Mouse (Mus musculus) CH12.LX (cell line): ENCODE data around the gene Irs3. TPM values are rescaled to one million over a fixed set of nuclear protein-coding genes. Genes with fewer than 3 reads are reported as not detected.

Experiments used
- DNase-seq: peaks from one replicate; pipeline ENCODE4 v3.0.0-alpha.2; 2013; ENCODE audit errors: extremely low read depth
- H3K27ac ChIP-seq: 2 replicates; pipeline ENCODE4 v1.5.1; 2012; ENCODE audit warnings: low read depth, mild to moderate bottlenecking, control low read depth, moderate library complexity; ENCODE audit not compliant: insufficient read depth
- H3K27me3 ChIP-seq: replicated peaks from 2 replicates; pipeline ENCODE3; 2012; ENCODE audit warnings: inconsistent platforms
- H3K36me3 ChIP-seq, 2 experiments: replicated peaks in 1 of 2; 2 replicates each; pipeline versions ENCODE3 to v1.6.1; 2012; ENCODE audit warnings: inconsistent platforms in 1 of 2, low read length in 1 of 2, mild to moderate bottlenecking in 1 of 2, mixed read lengths in 1 of 2, moderate library complexity in 1 of 2; ENCODE audit not compliant: control insufficient read depth in 1 of 2, insufficient read depth in 1 of 2
- H3K4me1 ChIP-seq, 2 experiments: 2 replicates each; pipeline ENCODE4 v1.6.1; 2012; ENCODE audit warnings: inconsistent platforms in 1 of 2, moderate library complexity in 1 of 2; ENCODE audit not compliant: insufficient read depth in 2 of 2, control insufficient read depth in 1 of 2
- H3K4me2 ChIP-seq: 2 replicates; pipeline ENCODE4 v1.6.1; 2012; ENCODE audit warnings: low read depth, mild to moderate bottlenecking, control low read depth; ENCODE audit not compliant: poor library complexity, insufficient read depth, severe bottlenecking
- H3K4me3 ChIP-seq, 3 experiments: fragments of 150-350 bp in 1 of 3; sonication (generic) in 1 of 3; replicated peaks in 1 of 3; 2 replicates each; pipeline versions ENCODE3 to v1.5.1; 2011 to 2012; ENCODE audit warnings: low read depth in 2 of 3, low read length in 2 of 3, mild to moderate bottlenecking in 2 of 3, moderate library complexity in 2 of 3, control low read depth in 1 of 3, improper control_type of control experiment in 1 of 3, inconsistent platforms in 1 of 3, mixed read lengths in 1 of 3; ENCODE audit not compliant: poor library complexity in 1 of 3
- H3K79me2 ChIP-seq: replicated peaks from 2 replicates; pipeline ENCODE4 v1.6.1; 2012; ENCODE audit warnings: mild to moderate bottlenecking, moderate library complexity; ENCODE audit not compliant: control insufficient read depth, poor library complexity, insufficient read depth, severe bottlenecking; ENCODE audit errors: extremely low read depth
- H3K9ac ChIP-seq: 2 replicates; pipeline ENCODE4 v1.6.1; 2012; ENCODE audit warnings: low read depth, mild to moderate bottlenecking, control low read depth, moderate library complexity; ENCODE audit not compliant: insufficient read depth
- H3K9me3 ChIP-seq: replicated peaks from 2 replicates; pipeline ENCODE3; 2012; ENCODE audit warnings: low read length, inconsistent platforms, mixed read lengths
- BHLHE40 ChIP-seq: IDR thresholded peaks from 2 replicates; pipeline ENCODE4 v1.6.1; 2011; ENCODE audit warnings: mild to moderate bottlenecking, low read depth, low read length, improper control_type of control experiment
- CHD1 ChIP-seq: IDR thresholded peaks from 2 replicates; pipeline ENCODE4 v1.6.1; 2012; ENCODE audit warnings: low read depth, low read length, improper control_type of control experiment, inconsistent platforms
- E2F4 ChIP-seq: IDR thresholded peaks from 2 replicates; pipeline ENCODE4 v1.6.1; 2011; ENCODE audit warnings: low read depth, low read length, improper control_type of control experiment; ENCODE audit not compliant: insufficient replicate concordance
- ELF1 ChIP-seq: IDR thresholded peaks from 2 replicates; pipeline ENCODE4 v1.6.1; 2014; ENCODE audit warnings: low read depth, mild to moderate bottlenecking, inconsistent platforms, low read length, improper control_type of control experiment
- EP300 ChIP-seq: IDR thresholded peaks from 2 replicates; pipeline ENCODE4 v1.6.1; 2011; ENCODE audit warnings: low read length, improper control_type of control experiment
- IRF4 ChIP-seq: IDR thresholded peaks from 2 replicates; pipeline ENCODE4 v1.6.1; 2014; ENCODE audit warnings: low read depth, mild to moderate bottlenecking, inconsistent platforms, low read length, improper control_type of control experiment
- KAT2A ChIP-seq: IDR thresholded peaks from 2 replicates; pipeline ENCODE4 v1.6.1; 2012; ENCODE audit warnings: low read length, improper control_type of control experiment, inconsistent platforms; ENCODE audit not compliant: insufficient replicate concordance
- MAFK ChIP-seq: IDR thresholded peaks from 2 replicates; pipeline ENCODE4 v1.6.1; 2011; ENCODE audit warnings: low read length, improper control_type of control experiment; ENCODE audit not compliant: insufficient replicate concordance
- MAX ChIP-seq: IDR thresholded peaks from 2 replicates; pipeline ENCODE4 v1.6.1; 2011; ENCODE audit warnings: low read length, improper control_type of control experiment
- MEF2A ChIP-seq: IDR thresholded peaks from 2 replicates; pipeline ENCODE4 v1.6.1; 2014; ENCODE audit warnings: low read depth, mild to moderate bottlenecking, inconsistent platforms, low read length, improper control_type of control experiment, borderline replicate concordance
- MYC ChIP-seq: IDR thresholded peaks from 2 replicates; pipeline ENCODE4 v1.6.1; 2011; ENCODE audit warnings: low read depth, mild to moderate bottlenecking, improper control_type of control experiment, low read length
- NELFE ChIP-seq: IDR thresholded peaks from 2 replicates; pipeline ENCODE4 v1.6.1; 2011; ENCODE audit warnings: low read depth, low read length, improper control_type of control experiment
- PAX5 ChIP-seq: IDR thresholded peaks from 2 replicates; pipeline ENCODE4 v1.6.1; 2012; ENCODE audit warnings: low read length, inconsistent platforms, mixed read lengths
- POLR2A ChIP-seq: IDR thresholded peaks from 2 replicates; pipeline ENCODE4 v1.6.1; 2011; ENCODE audit warnings: low read depth, mild to moderate bottlenecking, improper control_type of control experiment, low read length
- POLR2AphosphoS2 ChIP-seq: IDR thresholded peaks from 2 replicates; pipeline ENCODE4 v1.6.1; 2011; ENCODE audit warnings: low read depth, low read length, improper control_type of control experiment
- RAD21 ChIP-seq: IDR thresholded peaks from 2 replicates; pipeline ENCODE4 v1.6.1; 2011; ENCODE audit warnings: low read depth, mild to moderate bottlenecking, low read length, improper control_type of control experiment, moderate library complexity
- RCOR1 ChIP-seq: conservative IDR thresholded peaks from 2 replicates; pipeline ENCODE4 v1.6.1; 2012; ENCODE audit warnings: low read depth, mild to moderate bottlenecking, inconsistent platforms, low read length, improper control_type of control experiment
- SIN3A ChIP-seq: IDR thresholded peaks from 2 replicates; pipeline ENCODE4 v1.6.1; 2012; ENCODE audit warnings: low read length, improper control_type of control experiment, inconsistent platforms
- TBP ChIP-seq: conservative IDR thresholded peaks from 2 replicates; pipeline ENCODE4 v1.6.1; 2011; ENCODE audit warnings: low read depth, low read length, improper control_type of control experiment
- TCF12 ChIP-seq: IDR thresholded peaks from 2 replicates; pipeline ENCODE4 v1.6.1; 2014; ENCODE audit warnings: low read depth, mild to moderate bottlenecking, inconsistent platforms, low read length, improper control_type of control experiment
- UBTF ChIP-seq: IDR thresholded peaks from 2 replicates; pipeline ENCODE4 v1.6.1; 2012; ENCODE audit warnings: low read depth, mild to moderate bottlenecking, inconsistent platforms, low read length, improper control_type of control experiment, moderate library complexity
- USF1 ChIP-seq: IDR thresholded peaks from 2 replicates; pipeline ENCODE4 v1.6.1; 2014; ENCODE audit warnings: low read depth, mild to moderate bottlenecking, inconsistent platforms, low read length, improper control_type of control experiment
- ZMIZ1 ChIP-seq: IDR thresholded peaks from 2 replicates; pipeline ENCODE4 v1.6.1; 2012; ENCODE audit warnings: low read depth, mild to moderate bottlenecking, inconsistent platforms, low read length, improper control_type of control experiment
- ZNF384 ChIP-seq: IDR thresholded peaks from 2 replicates; pipeline ENCODE4 v1.6.1; 2012; ENCODE audit warnings: low read depth, low read length, improper control_type of control experiment, inconsistent platforms
- dilution Hi-C: fragments of 300-500 bp; cut with MboI; formaldehyde crosslinking; loops from 2 replicates; pipeline ENCODE4 v1.14.3; 2020; ENCODE audit warnings: low sequenced_read_pairs; ENCODE audit not compliant: extremely low pct_unique_long_range_greater_than_20kb, extremely low pct_ligation_motif_present
- in situ Hi-C: fragments of 300-500 bp; cut with MboI; formaldehyde crosslinking; loops from 3 replicates; pipeline ENCODE4 v1.14.3; 2019; ENCODE audit warnings: low sequenced_read_pairs, low pct_ligation_motif_present, low pct_unique_long_range_greater_than_20kb, mixed read lengths
- polyA plus RNA-seq: library from polyadenylated mRNA; unstranded; fragments of >175 nt; gene quantifications from 2 replicates; pipeline ENCODE4 v1.2.1, GENCODE M21; 2012; ENCODE audit warnings: low read depth; ENCODE audit not compliant: insufficient read length
- total RNA-seq, 2 experiments: library from RNA; depleted of rRNA; stranded (reverse); fragments of 300-350 nt in 1 of 2; fragments of >200 nt in 1 of 2; gene quantifications; 2 replicates each; pipeline ENCODE4 v1.2.3; 2012 to 2014

The Irs3 gene
- total and polyA plus RNA-seq, 3 experiments, result not detected

DNA sequence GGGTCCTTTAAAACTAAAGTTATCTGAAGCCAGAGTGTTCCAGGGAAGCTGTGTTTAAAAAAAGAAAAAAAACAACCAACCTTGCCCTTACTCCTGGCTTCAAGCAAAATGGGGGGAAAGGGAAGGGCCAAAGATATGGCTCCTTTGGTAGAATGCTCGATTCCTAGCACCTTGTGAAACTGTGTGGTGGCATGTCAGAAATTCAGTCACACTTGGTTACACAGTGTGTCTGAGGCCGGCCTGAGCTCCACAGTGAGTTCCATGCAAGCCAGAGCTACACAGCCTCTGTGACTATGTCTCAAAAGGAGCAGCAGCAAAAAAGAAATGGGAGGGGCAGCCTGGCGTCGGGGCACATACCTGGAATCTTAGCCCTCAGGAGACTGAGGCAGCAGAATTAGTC, 3.7 kb upstream of the Irs3 start:
- Histone ChIP-seq H3K4me1 (peaks cover 8 to 58% of the 10 kb centered on the region in 2 experiments), H3K4me3 (no peak overlapping the region), H3K9ac (no peak overlapping the region)
- DNase-seq, result peak; percentile 63
- in situ Hi-C loops, result no loop called here
- TF ChIP-seq IRF4 (no peak), MEF2A (no peak), RCOR1 (no peak), TCF12 (no peak), ELF1 (no peak), E2F4 (no peak), MAFK (no peak), SIN3A (no peak), CHD1 (no peak), MAX (no peak; the same call in 1 of the 2 replicates), POLR2AphosphoS2 (no peak), BHLHE40 (no peak), MYC (no peak), PAX5 (no peak)
- TF ChIP-seq, all 38 proteins: peak for 0
- dilution Hi-C loops, result no loop called here
- peak overlapping the region; percentile 29 for H3K27ac ChIP-seq
- peaks cover 5 to 34% of the 10 kb centered on the region in 2 experiments for H3K36me3 ChIP-seq
- peak overlapping the region; percentile 54 for H3K4me2 ChIP-seq
- H3K27me3 ChIP-seq, result no peaks in the 10 kb centered on the region
- no peaks in the 10 kb centered on the region for H3K79me2 ChIP-seq
- H3K9me3 ChIP-seq, result no peaks in the 10 kb centered on the region

DNA sequence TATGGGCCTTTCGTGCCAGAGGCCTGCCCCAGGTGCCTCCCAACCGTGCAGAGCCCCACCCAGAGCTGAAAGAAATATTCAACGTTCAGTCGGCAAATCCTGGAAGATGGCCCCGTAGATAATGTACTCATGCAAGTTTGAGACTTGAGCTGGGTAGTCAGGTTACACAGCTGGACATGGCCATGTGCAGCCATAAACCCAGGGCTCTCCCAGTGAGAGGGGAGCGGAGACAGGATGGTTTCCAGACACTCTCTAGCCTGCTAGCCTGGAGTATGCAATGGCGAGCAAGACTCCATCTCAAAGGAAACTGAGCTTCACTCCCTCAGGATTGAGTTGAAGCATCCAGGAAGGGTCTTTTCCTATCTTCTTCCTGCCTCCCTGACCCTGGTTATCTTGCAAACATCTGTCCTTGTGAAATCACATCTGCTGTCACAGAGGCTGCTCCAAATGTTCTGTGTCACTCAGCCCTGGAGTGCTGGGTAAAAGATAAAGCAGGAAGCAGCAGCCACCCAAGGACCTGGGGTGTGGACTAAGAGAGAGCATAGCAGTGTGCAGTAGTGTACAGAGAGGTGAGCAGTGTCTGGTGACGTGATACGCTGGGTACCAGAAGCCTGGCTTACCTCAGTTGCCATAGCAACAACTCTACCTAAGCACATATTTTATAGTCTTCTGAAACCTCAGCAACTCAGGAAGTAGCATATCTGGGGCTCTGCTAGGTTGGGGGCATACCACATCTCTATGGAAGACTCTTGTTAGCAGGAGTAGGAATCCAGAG, 2.5 kb upstream of the Irs3 start:
- Histone ChIP-seq H3K9ac (no peak overlapping the region), H3K9me3 (no peaks in the 10 kb centered on the region), H3K4me2 (no peak overlapping the region), H3K79me2 (no peaks in the 10 kb centered on the region), H3K4me3 (no peak overlapping the region), H3K27me3 (no peaks in the 10 kb centered on the region), H3K36me3 (peaks cover 1 to 29% of the 10 kb centered on the region in 2 experiments), H3K4me1 (peaks cover 8 to 58% of the 10 kb centered on the region in 2 experiments), H3K27ac (no peak overlapping the region)
- dilution Hi-C loops, result no loop called here
- DNase-seq, result no peak
- in situ Hi-C loops, result no loop called here
- TF ChIP-seq BHLHE40 (no peak), UBTF (no peak), TCF12 (no peak), SIN3A (no peak), KAT2A (no peak), RAD21 (no peak), PAX5 (no peak), ELF1 (no peak), ZNF384 (no peak), MAFK (no peak), POLR2A (no peak), USF1 (no peak), ZMIZ1 (no peak), NELFE (no peak), TBP (no peak), EP300 (no peak)
